Mouse (Mus musculus): ENCODE results near the gene Clec12b.

GRCm38 (mm10) chr6:129423040-129423733 is 37.5 kb upstream of the Clec12b start:
- TF ChIP-seq EP300 (IDR thresholded peaks at IDR 0.05; ENCODE audit: low read depth) (no peak), CTCF (IDR thresholded peaks at IDR 0.05; ENCODE audit: low read depth) (no peak)
